Mouse (Mus musculus): Measurements from ENCODE around the gene Nxpe3.

Nxpe3 gene

GRCm38 (mm10) chr16:55809779-55810514 is 85.1 kb downstream of the Nxpe3 start:
- DNase-seq (ENCODE audit: low spot score in 2 of 2): no peak

GRCm38 (mm10) chr16:55809345-55809744 is 85.7 kb downstream of the Nxpe3 start:
- DNase-seq (ENCODE audit: low spot score in 2 of 2): no peak

- no peak for DNase-seq (ENCODE audit: low spot score in 2 of 2)
Measured at GRCm38 (mm10) chr16:55807505-55807932, 87.6 kb downstream of the Nxpe3 start.

GRCm38 (mm10) chr16:55804799-55805198 is 90.3 kb downstream of the Nxpe3 start:
- no peak for DNase-seq (ENCODE audit: low spot score in 2 of 2)

GRCm38 (mm10) chr16:55801629-55802028 is 93.5 kb downstream of the Nxpe3 start:
- no peak for DNase-seq (ENCODE audit: low spot score in 2 of 2)

- no peak for DNase-seq (ENCODE audit: low spot score in 2 of 2)
Measured at GRCm38 (mm10) chr16:55798845-55799244, 96.2 kb downstream of the Nxpe3 start.

GRCm38 (mm10) chr16:55790326-55790725 is 104.8 kb downstream of the Nxpe3 start:
- no peak for DNase-seq (ENCODE audit: low spot score in 2 of 2)
